In genomic region chr3:104431848-104432159, GRCm38 (mm10) we compare ENCODE assay signal across 7 mouse cellular contexts.
DNase-seq lines count a peak whose midpoint lies in the region; ATAC-seq lines count a peak whose summit lies in the region.

No protein-coding gene starts in this region.

- no peak overlapping the region for H3K9ac ChIP-seq in heart, embryonic 14.5 days (ENCODE audit: low read length)

- H3K4me1 ChIP-seq in heart, embryonic 14.5 days (ENCODE audit: control insufficient read depth in 2 of 2, insufficient read depth in 2 of 2, low read length in 2 of 2), result peaks cover 16 to 22% of the 10 kb centered on the region in 2 experiments

- 15% methylated on average over 10 of the region's 10 CpGs for WGBS in heart, embryonic 14.5 days

- H3K9me3 ChIP-seq in heart, embryonic 14.5 days (ENCODE audit: control insufficient read depth, low read length), result no peaks in the 10 kb centered on the region

- DNase-seq in right cerebral cortex, postnatal 14 days, result peak; percentile 28
- DNase-seq in right cerebral cortex, postnatal 25 days, result no peak
- DNase-seq in liver, result peak; percentile 11
- no peak for DNase-seq in left cerebral cortex, adult 11 months (ENCODE audit: low spot score)

- peak overlapping the region; percentile 34; the same call in 1 of the 2 replicates for H3K4me2 ChIP-seq in heart, embryonic 14.5 days (ENCODE audit: low read length)

- no peaks in the 10 kb centered on the region for H3K36me3 ChIP-seq in heart, embryonic 14.5 days (ENCODE audit: control insufficient read depth, insufficient read depth, low read length)

- no peak overlapping the region for H3K4me3 ChIP-seq in heart, embryonic 14.5 days (ENCODE audit: control insufficient read depth in 1 of 2, insufficient read depth in 1 of 2, low read depth in 1 of 2, low read length in 2 of 2)

- ATAC-seq in heart, embryonic 14.5 days (ENCODE audit: insufficient number of reproducible peaks, insufficient read depth, low FRiP score, low read depth), result peak; percentile 77
- no peak for ATAC-seq in inflammation-experienced regulatory T-cells, adult 6 months
- no peak for ATAC-seq in megakaryocyte progenitor cell, adult 5-6 weeks (replicated peaks; ENCODE audit: poor library complexity)

- H3K27ac ChIP-seq in heart, embryonic 14.5 days (replicated peaks in 1 of 2; ENCODE audit: control insufficient read depth in 1 of 2, insufficient read depth in 1 of 2, low read depth in 2 of 2, low read length in 2 of 2), result peak overlapping the region; percentile 80

- no peaks in the 10 kb centered on the region for H3K27me3 ChIP-seq in heart, embryonic 14.5 days (ENCODE audit: control insufficient read depth, insufficient read depth, low read length)

Comparison
In these comparisons a context has a peak if more than half of its experiments do, and no peak if none do; other contexts are left out.
1. DNase-seq: peak in right cerebral cortex, postnatal 14 days (single experiment) and liver (single experiment); none in right cerebral cortex, postnatal 25 days (single experiment) and left cerebral cortex, adult 11 months (single experiment).